Mouse (Mus musculus): ENCODE results near the gene Kcnk10. TPM values are rescaled to one million over a fixed set of nuclear protein-coding genes. Genes with fewer than 3 reads are reported as not detected.

The Kcnk10 gene
- polyA plus RNA-seq, 1 experiment = 0.13 TPM

- DNase-seq (ENCODE audit: low read depth in 1 of 2, low spot score in 2 of 2) = no peak
- Histone ChIP-seq H3K36me3 (ENCODE audit: control insufficient read depth, insufficient read depth, low read length) (no peaks in the 10 kb centered on the region), H3K27me3 (ENCODE audit: control insufficient read depth, insufficient read depth, low read length) (no peaks in the 10 kb centered on the region), H3K4me1 (ENCODE audit: control insufficient read depth, insufficient read depth, insufficient read length) (no peaks in the 10 kb centered on the region), H3K4me3 (ENCODE audit: extremely low read depth, insufficient read depth, insufficient read length) (no peak overlapping the region), H3K27ac (ENCODE audit: insufficient read depth, low read length) (no peak overlapping the region)
- TF ChIP-seq CTCF (IDR thresholded peaks at IDR 0.05; ENCODE audit: extremely low read depth, insufficient read depth, insufficient read length, insufficient replicate concordance) (no peak), POLR2A (IDR thresholded peaks at IDR 0.05; ENCODE audit: low read depth, low read length) (no peak)
- WGBS = 69% methylated on average over 6 of the region's 6 CpGs
These were observed 10.5 kb upstream of the Kcnk10 start for GRCm38 (mm10) chr12:98588573-98588972.

- Histone ChIP-seq H3K36me3 (ENCODE audit: control insufficient read depth, insufficient read depth, low read length) (no peaks in the 10 kb centered on the region), H3K4me1 (ENCODE audit: control insufficient read depth, insufficient read depth, insufficient read length) (no peaks in the 10 kb centered on the region), H3K27ac (ENCODE audit: insufficient read depth, low read length) (no peak overlapping the region), H3K4me3 (ENCODE audit: extremely low read depth, insufficient read depth, insufficient read length) (no peak overlapping the region), H3K27me3 (ENCODE audit: control insufficient read depth, insufficient read depth, low read length) (0 out of 2 replicates have a peak, but pooled peaks cover 2% of the 10 kb centered on the region)
- peak in 1 of 2 experiments; percentile 15 for DNase-seq (ENCODE audit: low read depth in 1 of 2, low spot score in 2 of 2)
- 31% methylated on average over 3 of the region's 3 CpGs for WGBS
- TF ChIP-seq CTCF (IDR thresholded peaks at IDR 0.05; ENCODE audit: extremely low read depth, insufficient read depth, insufficient read length, insufficient replicate concordance) = no peak
- TF ChIP-seq POLR2A (IDR thresholded peaks at IDR 0.05; ENCODE audit: low read depth, low read length) = no peak
These were observed 7.2 kb upstream of the Kcnk10 start for GRCm38 (mm10) chr12:98585302-98585701.

- H3K27me3 ChIP-seq (ENCODE audit: control insufficient read depth, insufficient read depth, low read length) = 0 out of 2 replicates have a peak, but pooled peaks cover 7% of the 10 kb centered on the region
- no peaks in the 10 kb centered on the region for H3K36me3 ChIP-seq (ENCODE audit: control insufficient read depth, insufficient read depth, low read length)
- H3K4me1 ChIP-seq (ENCODE audit: control insufficient read depth, insufficient read depth, insufficient read length) = peaks cover 18% of the 10 kb centered on the region
- no peak overlapping the region for H3K4me3 ChIP-seq (ENCODE audit: extremely low read depth, insufficient read depth, insufficient read length)
- 70% methylated on average over 8 of the region's 8 CpGs for WGBS
- DNase-seq (ENCODE audit: low read depth in 1 of 2, low spot score in 2 of 2) = no peak
- no peak overlapping the region for H3K27ac ChIP-seq (ENCODE audit: insufficient read depth, low read length)
- no peak for TF ChIP-seq POLR2A (IDR thresholded peaks at IDR 0.05; ENCODE audit: low read depth, low read length)
- TF ChIP-seq CTCF (IDR thresholded peaks at IDR 0.05; ENCODE audit: extremely low read depth, insufficient read depth, insufficient read length, insufficient replicate concordance) = no peak
These were observed 2.1 kb downstream of the Kcnk10 start for GRCm38 (mm10) chr12:98575942-98576550.

- peak overlapping the region; percentile 67; the same call in 1 of the 2 replicates for H3K4me3 ChIP-seq (ENCODE audit: extremely low read depth, insufficient read depth, insufficient read length)
- no peaks in the 10 kb centered on the region for H3K36me3 ChIP-seq (ENCODE audit: control insufficient read depth, insufficient read depth, low read length)
- no peak for DNase-seq (ENCODE audit: low read depth in 1 of 2, low spot score in 2 of 2)
- 0 out of 2 replicates have a peak, but pooled peaks cover 7% of the 10 kb centered on the region for H3K27me3 ChIP-seq (ENCODE audit: control insufficient read depth, insufficient read depth, low read length)
- 19% methylated on average over 17 of the region's 17 CpGs for WGBS
- TF ChIP-seq POLR2A (IDR thresholded peaks at IDR 0.05; ENCODE audit: low read depth, low read length) (no peak), CTCF (IDR thresholded peaks at IDR 0.05; ENCODE audit: extremely low read depth, insufficient read depth, insufficient read length, insufficient replicate concordance) (no peak)
- no peak overlapping the region for H3K27ac ChIP-seq (ENCODE audit: insufficient read depth, low read length)
- peaks cover 18% of the 10 kb centered on the region for H3K4me1 ChIP-seq (ENCODE audit: control insufficient read depth, insufficient read depth, insufficient read length)
These were observed 2.8 kb downstream of the Kcnk10 start for GRCm38 (mm10) chr12:98575195-98575887.

GRCm38 (mm10) chr12:98574353-98575194 is 3.5 kb downstream of the Kcnk10 start:
- under 1% methylated on average over 84 of the region's 84 CpGs for WGBS
- TF ChIP-seq POLR2A (IDR thresholded peaks at IDR 0.05; ENCODE audit: low read depth, low read length) = no peak
- no peak for TF ChIP-seq CTCF (IDR thresholded peaks at IDR 0.05; ENCODE audit: extremely low read depth, insufficient read depth, insufficient read length, insufficient replicate concordance)
- H3K4me1 ChIP-seq (ENCODE audit: control insufficient read depth, insufficient read depth, insufficient read length) = peaks cover 18% of the 10 kb centered on the region
- peak; percentile 50 to 78 for DNase-seq (ENCODE audit: low read depth in 1 of 2, low spot score in 2 of 2)
- peak overlapping the region; percentile 23; the same call in 1 of the 2 replicates for H3K27ac ChIP-seq (ENCODE audit: insufficient read depth, low read length)
- H3K27me3 ChIP-seq (ENCODE audit: control insufficient read depth, insufficient read depth, low read length) = 0 out of 2 replicates have a peak, but pooled peaks cover 6% of the 10 kb centered on the region
- peak overlapping the region; percentile 67 for H3K4me3 ChIP-seq (ENCODE audit: extremely low read depth, insufficient read depth, insufficient read length)
- no peaks in the 10 kb centered on the region for H3K36me3 ChIP-seq (ENCODE audit: control insufficient read depth, insufficient read depth, low read length)

Data from spleen, adult 2 months (tissue).